Mouse (Mus musculus): ENCODE measurements around the gene Rap1gap.

DNA sequence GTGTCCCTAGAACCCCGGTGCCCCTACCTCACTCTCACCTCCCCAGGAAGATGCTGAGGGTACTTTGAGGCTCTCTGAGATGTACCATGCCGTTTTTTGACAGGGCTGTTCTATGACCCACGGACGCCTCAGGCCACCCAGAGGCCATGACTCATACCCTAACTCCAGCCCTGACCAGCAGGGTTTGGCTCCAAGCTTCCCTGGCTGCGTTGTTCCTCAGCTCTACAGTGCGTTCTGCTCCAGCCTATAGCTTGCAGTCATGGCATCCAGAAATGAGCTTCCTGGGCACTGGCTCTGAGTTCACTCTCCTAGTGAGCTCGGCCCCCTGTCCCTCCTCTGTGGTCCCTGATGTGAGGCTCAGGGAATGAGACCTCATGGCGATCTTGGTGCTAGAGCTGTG is 66.2 kb downstream of the Rap1gap start:
- TF ChIP-seq CTCF (IDR thresholded peaks at IDR 0.05) (no peak), EP300 (IDR thresholded peaks at IDR 0.05) (no peak)
